Mouse (Mus musculus) bone marrow macrophage, adult 2 months (primary cell): ENCODE data around the gene Stk16.

Experiments
- CTCF ChIP-seq: IDR thresholded peaks from 2 replicates; pipeline ENCODE4 v1.5.1; 2012; ENCODE audit warnings: low read depth, mild to moderate bottlenecking, low read length, moderate library complexity
- POLR2A ChIP-seq: IDR thresholded peaks from 2 replicates; pipeline ENCODE4 v1.6.1; 2012; ENCODE audit warnings: mild to moderate bottlenecking, low read depth, low read length, borderline replicate concordance

- TF ChIP-seq POLR2A, result no peak
- TF ChIP-seq CTCF, result no peak
These were observed 41.9 kb upstream of the Stk16 start, which contains the start of gene Zfand2b for GRCm38 (mm10) chr1:75168472-75169464.
